Mouse (Mus musculus): ENCODE results near the gene Cstad. TPM values are rescaled to one million over a fixed set of nuclear protein-coding genes. Genes with fewer than 3 reads are reported as not detected.

Gene Cstad
- polyA plus RNA-seq, 1 experiment = 0.94 TPM

- no peaks in the 10 kb centered on the region for H3K27me3 ChIP-seq (ENCODE audit: control insufficient read depth, insufficient read depth, low read length, poor library complexity, severe bottlenecking)
- TF ChIP-seq CTCF (IDR thresholded peaks at IDR 0.05; ENCODE audit: low read depth, low read length) = no peak
- no peak for TF ChIP-seq EP300 (IDR thresholded peaks at IDR 0.05; ENCODE audit: insufficient read depth, low read depth, low read length)
- TF ChIP-seq POLR2A (IDR thresholded peaks at IDR 0.05; ENCODE audit: insufficient read depth, low read length) = no peak
- no peaks in the 10 kb centered on the region for H3K4me1 ChIP-seq (ENCODE audit: control insufficient read depth, insufficient read depth, low read length)
- no peak overlapping the region for H3K4me3 ChIP-seq (ENCODE audit: low read depth, low read length)
- no peaks in the 10 kb centered on the region for H3K9me3 ChIP-seq (replicated peaks; ENCODE audit: control insufficient read depth, insufficient read depth, low read length, poor library complexity, severe bottlenecking)
- H3K36me3 ChIP-seq (ENCODE audit: control insufficient read depth, insufficient read depth, low read length, poor library complexity, severe bottlenecking) = no peaks in the 10 kb centered on the region
- H3K27ac ChIP-seq (ENCODE audit: insufficient read depth, low read length) = no peak overlapping the region
- no peak overlapping the region for H3K9ac ChIP-seq (ENCODE audit: low read depth, poor library complexity, severe bottlenecking)
Measured at GRCm38 (mm10) chr2:30626058-30626675, 31.3 kb downstream of the Cstad start.

GRCm38 (mm10) chr2:30627338-30627737 is 32.5 kb downstream of the Cstad start:
- Histone ChIP-seq H3K4me3 (ENCODE audit: low read depth, low read length) (no peak overlapping the region), H3K27me3 (ENCODE audit: control insufficient read depth, insufficient read depth, low read length, poor library complexity, severe bottlenecking) (no peaks in the 10 kb centered on the region), H3K9me3 (replicated peaks; ENCODE audit: control insufficient read depth, insufficient read depth, low read length, poor library complexity, severe bottlenecking) (no peaks in the 10 kb centered on the region), H3K9ac (ENCODE audit: low read depth, poor library complexity, severe bottlenecking) (no peak overlapping the region), H3K27ac (ENCODE audit: insufficient read depth, low read length) (no peak overlapping the region), H3K4me1 (ENCODE audit: control insufficient read depth, insufficient read depth, low read length) (no peaks in the 10 kb centered on the region), H3K36me3 (ENCODE audit: control insufficient read depth, insufficient read depth, low read length, poor library complexity, severe bottlenecking) (no peaks in the 10 kb centered on the region)
- no peak for TF ChIP-seq POLR2A (IDR thresholded peaks at IDR 0.05; ENCODE audit: insufficient read depth, low read length)
- no peak for TF ChIP-seq CTCF (IDR thresholded peaks at IDR 0.05; ENCODE audit: low read depth, low read length)
- no peak for TF ChIP-seq EP300 (IDR thresholded peaks at IDR 0.05; ENCODE audit: insufficient read depth, low read depth, low read length)

- Histone ChIP-seq H3K4me3 (ENCODE audit: low read depth, low read length) (no peak overlapping the region), H3K9me3 (replicated peaks; ENCODE audit: control insufficient read depth, insufficient read depth, low read length, poor library complexity, severe bottlenecking) (no peaks in the 10 kb centered on the region), H3K4me1 (ENCODE audit: control insufficient read depth, insufficient read depth, low read length) (no peaks in the 10 kb centered on the region), H3K36me3 (ENCODE audit: control insufficient read depth, insufficient read depth, low read length, poor library complexity, severe bottlenecking) (no peaks in the 10 kb centered on the region), H3K27me3 (ENCODE audit: control insufficient read depth, insufficient read depth, low read length, poor library complexity, severe bottlenecking) (no peaks in the 10 kb centered on the region), H3K9ac (ENCODE audit: low read depth, poor library complexity, severe bottlenecking) (no peak overlapping the region), H3K27ac (ENCODE audit: insufficient read depth, low read length) (no peak overlapping the region)
- no peak for TF ChIP-seq CTCF (IDR thresholded peaks at IDR 0.05; ENCODE audit: low read depth, low read length)
- TF ChIP-seq EP300 (IDR thresholded peaks at IDR 0.05; ENCODE audit: insufficient read depth, low read depth, low read length) = no peak
- TF ChIP-seq POLR2A (IDR thresholded peaks at IDR 0.05; ENCODE audit: insufficient read depth, low read length) = no peak
Measured at GRCm38 (mm10) chr2:30628374-30628773, 33.5 kb downstream of the Cstad start.

DNA sequence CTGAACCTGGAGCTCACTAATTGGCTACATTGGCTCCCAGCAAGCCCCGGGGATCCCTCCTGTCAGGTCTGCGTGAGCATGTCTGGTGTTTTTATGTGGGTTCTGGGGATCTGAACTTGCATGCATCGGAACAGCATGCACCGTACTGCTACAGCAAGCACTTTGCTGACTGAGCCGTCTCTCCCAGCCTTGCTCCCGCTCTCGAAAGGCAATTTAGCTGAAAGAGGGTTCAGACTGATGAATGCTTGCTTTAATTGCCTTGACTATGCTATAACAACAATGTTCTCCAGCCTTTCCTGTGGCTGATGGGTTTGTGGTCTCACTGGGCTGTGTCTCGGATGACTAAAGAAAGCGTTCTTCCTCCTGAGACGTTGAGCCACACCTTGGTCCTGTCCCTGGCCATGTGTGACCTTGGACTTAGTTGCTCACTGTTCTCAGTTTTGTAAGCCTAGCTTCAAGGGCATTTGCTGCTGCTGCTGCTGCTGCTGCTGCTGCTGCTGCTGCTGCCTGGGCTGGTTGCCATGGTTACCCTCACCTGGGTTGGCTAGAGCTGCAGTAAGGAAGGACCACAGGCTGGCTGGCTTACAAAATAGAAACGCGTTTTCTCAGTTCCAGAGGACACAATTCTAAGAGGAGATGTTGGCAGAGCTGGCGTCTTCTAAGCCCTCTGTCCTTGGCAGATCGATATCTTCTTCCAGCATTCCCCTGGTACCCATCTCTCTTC is 34.4 kb downstream of the Cstad start:
- Histone ChIP-seq H3K36me3 (ENCODE audit: control insufficient read depth, insufficient read depth, low read length, poor library complexity, severe bottlenecking) (no peaks in the 10 kb centered on the region), H3K27me3 (ENCODE audit: control insufficient read depth, insufficient read depth, low read length, poor library complexity, severe bottlenecking) (no peaks in the 10 kb centered on the region), H3K9me3 (replicated peaks; ENCODE audit: control insufficient read depth, insufficient read depth, low read length, poor library complexity, severe bottlenecking) (no peaks in the 10 kb centered on the region), H3K27ac (ENCODE audit: insufficient read depth, low read length) (no peak overlapping the region), H3K4me1 (ENCODE audit: control insufficient read depth, insufficient read depth, low read length) (no peaks in the 10 kb centered on the region), H3K9ac (ENCODE audit: low read depth, poor library complexity, severe bottlenecking) (no peak overlapping the region), H3K4me3 (ENCODE audit: low read depth, low read length) (no peak overlapping the region)
- no peak for TF ChIP-seq CTCF (IDR thresholded peaks at IDR 0.05; ENCODE audit: low read depth, low read length)
- no peak for TF ChIP-seq POLR2A (IDR thresholded peaks at IDR 0.05; ENCODE audit: insufficient read depth, low read length)
- TF ChIP-seq EP300 (IDR thresholded peaks at IDR 0.05; ENCODE audit: insufficient read depth, low read depth, low read length) = no peak

GRCm38 (mm10) chr2:30629860-30630259 is 35.0 kb downstream of the Cstad start:
- Histone ChIP-seq H3K36me3 (ENCODE audit: control insufficient read depth, insufficient read depth, low read length, poor library complexity, severe bottlenecking) (no peaks in the 10 kb centered on the region), H3K27me3 (ENCODE audit: control insufficient read depth, insufficient read depth, low read length, poor library complexity, severe bottlenecking) (no peaks in the 10 kb centered on the region), H3K4me3 (ENCODE audit: low read depth, low read length) (no peak overlapping the region), H3K4me1 (ENCODE audit: control insufficient read depth, insufficient read depth, low read length) (no peaks in the 10 kb centered on the region), H3K9me3 (replicated peaks; ENCODE audit: control insufficient read depth, insufficient read depth, low read length, poor library complexity, severe bottlenecking) (no peaks in the 10 kb centered on the region), H3K27ac (ENCODE audit: insufficient read depth, low read length) (no peak overlapping the region), H3K9ac (ENCODE audit: low read depth, poor library complexity, severe bottlenecking) (no peak overlapping the region)
- TF ChIP-seq POLR2A (IDR thresholded peaks at IDR 0.05; ENCODE audit: insufficient read depth, low read length) (no peak), EP300 (IDR thresholded peaks at IDR 0.05; ENCODE audit: insufficient read depth, low read depth, low read length) (no peak), CTCF (IDR thresholded peaks at IDR 0.05; ENCODE audit: low read depth, low read length) (no peak)

- Histone ChIP-seq H3K27ac (ENCODE audit: insufficient read depth, low read length) (no peak overlapping the region), H3K9me3 (replicated peaks; ENCODE audit: control insufficient read depth, insufficient read depth, low read length, poor library complexity, severe bottlenecking) (no peaks in the 10 kb centered on the region), H3K36me3 (ENCODE audit: control insufficient read depth, insufficient read depth, low read length, poor library complexity, severe bottlenecking) (no peaks in the 10 kb centered on the region), H3K4me1 (ENCODE audit: control insufficient read depth, insufficient read depth, low read length) (peaks cover 6% of the 10 kb centered on the region), H3K9ac (ENCODE audit: low read depth, poor library complexity, severe bottlenecking) (no peak overlapping the region), H3K27me3 (ENCODE audit: control insufficient read depth, insufficient read depth, low read length, poor library complexity, severe bottlenecking) (no peaks in the 10 kb centered on the region), H3K4me3 (ENCODE audit: low read depth, low read length) (no peak overlapping the region)
- no peak for TF ChIP-seq CTCF (IDR thresholded peaks at IDR 0.05; ENCODE audit: low read depth, low read length)
- no peak for TF ChIP-seq POLR2A (IDR thresholded peaks at IDR 0.05; ENCODE audit: insufficient read depth, low read length)
- TF ChIP-seq EP300 (IDR thresholded peaks at IDR 0.05; ENCODE audit: insufficient read depth, low read depth, low read length) = no peak
Measured at GRCm38 (mm10) chr2:30636266-30636671, 41.4 kb downstream of the Cstad start.

All from ES-Bruce4 (cell line).